Mouse (Mus musculus): ENCODE measurements at regions not wholly inside any gene's neighbourhood (a gene's known extent, or its start where the extent isn't known, plus 50 kb on each side); places are given as distances from the start of the nearest gene placed in this dataset.

DNA sequence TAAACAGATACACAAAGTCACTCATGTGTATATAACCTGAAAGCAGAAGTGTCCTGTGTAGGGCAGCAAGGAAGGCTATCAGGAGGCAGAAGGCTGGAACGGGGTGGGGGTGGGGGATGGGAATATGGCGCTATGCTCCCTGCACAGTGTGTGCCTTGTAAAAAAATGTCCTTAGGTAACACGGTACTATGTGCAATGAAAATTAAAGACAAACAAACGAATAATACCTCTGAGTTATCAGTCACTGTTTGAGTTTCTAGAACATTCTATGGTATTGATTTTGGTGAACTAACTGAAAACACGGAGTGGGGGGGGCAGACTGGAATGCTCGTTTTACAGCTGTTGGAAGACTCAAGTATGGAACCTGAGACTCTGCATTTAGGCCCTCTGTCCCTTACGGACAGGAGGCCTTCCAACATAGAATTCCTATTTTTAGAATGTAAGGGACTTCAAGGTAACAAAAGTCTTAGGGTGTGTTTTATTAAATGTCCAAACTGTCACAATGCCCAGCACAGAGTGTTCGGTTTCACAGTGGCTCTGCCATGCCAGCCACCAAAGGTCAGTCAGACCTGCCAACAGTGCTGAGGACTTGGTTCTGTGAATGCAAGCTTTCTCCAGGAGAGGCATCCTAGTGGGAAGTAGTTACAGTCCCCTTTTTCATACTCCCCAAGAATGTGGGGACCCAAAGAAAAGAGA is 240.6 kb downstream of the Ano6 start:
- WGBS = 73% methylated on average over 8 of the region's 8 CpGs
- no peak overlapping the region for H3K4me2 ChIP-seq
- H3K27ac ChIP-seq = no peak overlapping the region

DNA sequence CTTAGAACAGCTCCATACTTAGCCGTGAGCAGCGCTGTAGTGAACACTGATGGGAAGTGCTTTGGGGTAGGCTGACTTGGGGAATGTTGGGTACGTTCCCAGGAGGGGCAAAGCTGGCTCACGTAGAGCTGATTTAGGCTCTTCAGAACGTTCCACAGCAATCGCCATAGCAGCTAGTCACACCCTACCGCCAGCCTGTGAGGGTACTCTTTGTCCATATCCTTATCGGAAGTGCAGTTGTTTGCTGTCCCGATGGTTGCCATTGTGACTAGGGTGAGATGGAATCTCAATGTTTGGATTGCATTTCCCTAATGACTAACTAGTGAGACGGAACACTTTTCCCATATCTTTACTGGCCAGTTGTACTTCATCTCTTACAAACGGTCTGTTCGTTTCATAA is 244.6 kb downstream of the Ano6 start:
- no peaks in the 10 kb centered on the region for H3K4me1 ChIP-seq
- no peaks in the 10 kb centered on the region for H3K9me3 ChIP-seq (replicated peaks)
- H3K4me3 ChIP-seq (replicated peaks) = no peak overlapping the region
- H3K27me3 ChIP-seq = no peaks in the 10 kb centered on the region
- no peak overlapping the region for H3K4me2 ChIP-seq
- no peak overlapping the region for H3K9ac ChIP-seq
- H3K27ac ChIP-seq = no peak overlapping the region
- H3K36me3 ChIP-seq = no peaks in the 10 kb centered on the region
- no peak for ATAC-seq (replicated peaks; ENCODE audit: low FRiP score)
- 82% methylated on average over 12 of the region's 12 CpGs for WGBS

More for the DNA sequence above, 240.6 kb downstream of the Ano6 start:
- no peak for ATAC-seq (replicated peaks; ENCODE audit: low FRiP score)
- Histone ChIP-seq H3K36me3 (no peaks in the 10 kb centered on the region), H3K27me3 (no peaks in the 10 kb centered on the region), H3K9me3 (replicated peaks) (no peaks in the 10 kb centered on the region), H3K9ac (no peak overlapping the region), H3K4me1 (no peaks in the 10 kb centered on the region), H3K4me3 (replicated peaks) (no peak overlapping the region)

DNA sequence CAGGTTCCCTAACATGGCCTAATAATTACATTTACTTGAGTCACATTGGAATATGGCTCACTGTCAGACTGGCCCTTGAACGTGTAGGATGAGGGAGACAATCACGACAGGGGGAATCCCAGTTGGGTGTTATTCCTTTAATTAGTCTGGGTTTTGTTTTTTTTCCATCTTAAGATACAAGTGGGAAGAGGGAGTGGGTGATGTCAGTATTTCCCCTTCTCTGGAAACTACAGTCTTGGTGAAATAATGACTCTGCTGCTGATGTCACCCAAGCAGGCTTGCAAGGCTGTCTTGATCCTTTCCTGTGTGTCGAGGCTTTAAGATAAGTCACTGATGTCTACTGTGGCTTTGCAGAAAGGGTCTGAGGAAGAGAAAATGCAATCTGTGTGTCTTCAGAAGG is 241.8 kb upstream of the Arid2 start:
- Histone ChIP-seq H3K4me1 (no peaks in the 10 kb centered on the region), H3K27me3 (no peaks in the 10 kb centered on the region), H3K9ac (no peak overlapping the region), H3K4me2 (no peak overlapping the region), H3K4me3 (replicated peaks) (no peak overlapping the region), H3K36me3 (no peaks in the 10 kb centered on the region), H3K27ac (no peak overlapping the region), H3K9me3 (replicated peaks) (no peaks in the 10 kb centered on the region)
- WGBS = 58% methylated on average over 3 of the region's 3 CpGs
- no peak for ATAC-seq (replicated peaks; ENCODE audit: low FRiP score)

DNA sequence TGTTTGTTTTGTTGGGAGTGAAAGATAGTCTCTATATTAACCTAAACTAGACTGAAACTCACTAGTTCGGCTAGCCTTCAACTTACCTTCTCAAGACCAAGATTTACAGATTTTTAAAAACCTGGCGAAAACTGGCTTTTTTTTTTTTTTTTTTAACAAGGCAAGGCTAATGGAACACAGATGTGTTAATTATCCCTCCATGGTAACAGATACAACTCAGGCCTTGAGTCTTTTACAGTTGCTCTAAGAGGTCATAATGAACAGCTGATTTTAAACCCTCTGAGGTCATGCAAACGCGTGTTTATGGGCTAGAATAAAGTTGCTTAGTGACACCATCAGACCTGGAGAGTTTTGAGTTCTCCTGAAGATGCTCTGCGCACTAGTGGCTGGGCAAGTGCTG is 240.7 kb upstream of the Arid2 start:
- no peaks in the 10 kb centered on the region for H3K27me3 ChIP-seq
- H3K4me1 ChIP-seq = no peaks in the 10 kb centered on the region
- H3K27ac ChIP-seq = no peak overlapping the region
- no peaks in the 10 kb centered on the region for H3K9me3 ChIP-seq (replicated peaks)
- no peak for ATAC-seq (replicated peaks; ENCODE audit: low FRiP score)
- H3K4me2 ChIP-seq = no peak overlapping the region
- no peak overlapping the region for H3K4me3 ChIP-seq (replicated peaks)
- WGBS = 64% methylated on average over 5 of the region's 5 CpGs
- H3K9ac ChIP-seq = no peak overlapping the region
- no peaks in the 10 kb centered on the region for H3K36me3 ChIP-seq

DNA sequence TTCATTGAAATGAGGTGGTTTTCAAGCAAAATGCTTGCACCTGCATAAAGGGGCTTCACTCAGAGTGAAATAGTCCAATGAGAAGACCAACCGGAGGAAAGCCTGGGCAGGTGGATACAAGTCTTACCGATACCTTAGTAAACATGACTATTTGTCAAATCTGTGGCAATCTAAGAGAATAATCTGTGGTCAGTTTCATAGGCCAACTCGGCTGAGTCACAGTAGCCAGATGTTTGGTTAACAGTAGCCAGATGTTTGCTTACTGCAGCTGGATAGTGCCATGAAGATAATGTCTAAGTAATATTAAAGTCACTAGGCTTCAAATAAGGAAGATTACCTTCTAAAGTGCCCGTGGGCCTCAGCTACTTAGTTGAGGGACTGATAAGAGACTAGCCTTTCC is 236.9 kb upstream of the Arid2 start:
- ATAC-seq (replicated peaks; ENCODE audit: low FRiP score) = no peak
- H3K9me3 ChIP-seq (replicated peaks) = no peaks in the 10 kb centered on the region
- no peak overlapping the region for H3K4me2 ChIP-seq
- H3K36me3 ChIP-seq = no peaks in the 10 kb centered on the region
- 85% methylated on average over 4 of the region's 4 CpGs for WGBS
- no peak overlapping the region for H3K9ac ChIP-seq
- no peak overlapping the region for H3K4me3 ChIP-seq (replicated peaks)
- peaks cover 3% of the 10 kb centered on the region for H3K4me1 ChIP-seq
- H3K27ac ChIP-seq = no peak overlapping the region
- no peaks in the 10 kb centered on the region for H3K27me3 ChIP-seq

DNA sequence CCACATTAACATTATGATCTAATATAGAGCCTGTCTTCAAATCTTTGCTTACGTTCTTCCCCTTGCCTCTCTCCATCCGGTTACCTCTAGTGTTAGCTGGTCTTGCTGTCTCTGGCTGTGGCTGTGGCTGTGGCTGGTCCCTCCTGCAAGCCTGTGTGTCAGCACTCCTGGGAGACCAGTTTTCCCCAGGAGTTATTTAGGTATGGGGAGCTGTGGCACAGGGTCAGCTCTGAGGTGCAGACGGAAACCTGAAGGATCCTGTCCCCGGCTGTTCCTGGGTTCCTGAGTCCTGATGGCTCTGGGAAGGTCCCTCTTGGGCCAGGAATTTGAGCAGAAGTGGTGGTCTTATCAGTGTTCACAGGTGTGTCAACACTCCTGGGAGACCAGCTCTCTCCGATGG is 234.7 kb upstream of the Arid2 start:
- H3K27me3 ChIP-seq = no peaks in the 10 kb centered on the region
- no peak overlapping the region for H3K9ac ChIP-seq
- no peak overlapping the region for H3K27ac ChIP-seq
- no peaks in the 10 kb centered on the region for H3K9me3 ChIP-seq (replicated peaks)
- no peak overlapping the region for H3K4me3 ChIP-seq (replicated peaks)
- no peak for ATAC-seq (replicated peaks; ENCODE audit: low FRiP score)
- 87% methylated on average over 5 of the region's 5 CpGs for WGBS
- H3K4me2 ChIP-seq = no peak overlapping the region
- peaks cover 12% of the 10 kb centered on the region for H3K4me1 ChIP-seq
- H3K36me3 ChIP-seq = no peaks in the 10 kb centered on the region

DNA sequence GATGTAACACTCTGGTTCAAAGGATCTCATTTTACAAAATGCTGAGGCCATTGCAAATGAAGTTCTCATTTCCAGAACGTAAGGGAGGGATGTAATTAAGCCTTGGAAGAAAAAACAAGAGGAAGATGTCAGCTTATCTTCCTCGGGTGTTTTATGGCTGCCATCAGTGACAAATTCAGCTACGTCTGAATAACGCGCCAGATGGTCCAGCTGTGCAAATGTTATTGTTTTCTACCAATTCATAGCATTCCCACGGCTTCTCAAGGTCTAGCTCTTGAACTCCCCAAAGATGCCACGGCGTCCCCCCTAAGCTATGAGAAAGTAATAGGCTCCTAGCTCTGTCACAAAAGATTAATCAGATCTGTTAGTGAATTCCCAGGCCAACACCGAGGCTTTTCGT is 232.0 kb upstream of the Arid2 start:
- Histone ChIP-seq H3K27ac (peak overlapping the region; percentile 59), H3K4me1 (peaks cover 12% of the 10 kb centered on the region), H3K27me3 (no peaks in the 10 kb centered on the region), H3K36me3 (no peaks in the 10 kb centered on the region), H3K9ac (no peak overlapping the region), H3K9me3 (replicated peaks) (no peaks in the 10 kb centered on the region), H3K4me2 (peak overlapping the region; percentile 45), H3K4me3 (replicated peaks) (no peak overlapping the region)
- 21% methylated on average over 10 of the region's 10 CpGs for WGBS
- no peak for ATAC-seq (replicated peaks; ENCODE audit: low FRiP score)

DNA sequence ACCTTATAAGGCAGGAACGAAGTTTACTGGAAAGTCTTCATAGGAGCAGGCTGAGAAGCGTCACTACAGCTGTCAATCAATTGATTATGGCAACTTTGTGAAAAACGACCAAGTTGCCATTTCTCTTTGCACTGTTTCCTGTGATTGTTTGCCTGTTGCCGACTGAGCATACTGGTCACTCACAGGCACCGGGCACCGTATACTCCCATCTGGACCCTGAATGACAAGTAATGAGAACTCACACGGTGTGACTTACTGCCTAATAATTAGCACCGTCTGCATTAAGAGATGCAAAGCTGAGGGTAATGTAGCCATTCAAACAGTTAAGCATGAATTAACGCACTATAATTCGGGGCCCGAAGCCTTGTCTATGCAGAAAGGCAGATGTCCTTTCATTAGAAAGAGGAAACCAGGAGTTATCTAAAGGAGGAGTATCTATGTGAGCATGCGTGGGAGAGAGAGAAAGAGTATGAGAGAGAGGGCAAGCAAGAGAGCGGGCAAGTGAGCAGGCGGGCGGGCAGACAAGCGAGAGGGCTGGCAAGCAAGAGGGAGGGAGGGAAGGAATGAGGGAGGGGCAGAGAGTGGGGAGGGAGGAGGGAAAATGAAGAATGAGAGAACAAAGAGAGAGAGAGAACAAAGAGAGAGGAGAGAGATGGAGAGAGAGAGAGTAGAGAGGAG is 231.4 kb upstream of the Arid2 start:
- WGBS = 28% methylated on average over 16 of the region's 16 CpGs
- ATAC-seq (replicated peaks; ENCODE audit: low FRiP score) = peak; percentile 58; the same call in 1 of the 2 replicates

DNA sequence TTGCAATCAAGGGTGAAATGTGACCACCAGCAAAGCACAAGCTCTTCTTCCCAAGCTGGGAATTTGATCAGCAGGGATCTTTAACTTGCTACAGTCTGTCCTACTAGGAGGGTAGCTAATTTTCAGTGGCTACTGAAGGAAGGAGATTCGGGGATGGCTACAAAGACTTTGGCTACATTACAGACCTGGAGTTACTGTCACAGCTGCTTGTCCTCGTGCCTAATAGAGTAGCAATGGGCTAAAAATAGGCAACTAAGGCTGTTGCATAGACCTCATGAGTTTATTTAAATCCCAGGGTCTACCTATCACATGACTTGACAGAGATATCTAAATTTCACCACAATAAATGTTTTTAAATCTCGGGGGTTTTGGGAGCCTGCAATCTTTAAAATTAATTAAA is 227.7 kb upstream of the Arid2 start:
- Histone ChIP-seq H3K9me3 (replicated peaks) (no peaks in the 10 kb centered on the region), H3K27ac (no peak overlapping the region), H3K36me3 (no peaks in the 10 kb centered on the region), H3K4me2 (no peak overlapping the region), H3K9ac (no peak overlapping the region), H3K27me3 (no peaks in the 10 kb centered on the region), H3K4me1 (peaks cover 12% of the 10 kb centered on the region), H3K4me3 (replicated peaks) (no peak overlapping the region)
- WGBS = 62% methylated on average over 3 of the region's 3 CpGs
- ATAC-seq (replicated peaks; ENCODE audit: low FRiP score) = no peak

More for the DNA sequence above, 231.4 kb upstream of the Arid2 start:
- Histone ChIP-seq H3K27me3 (no peaks in the 10 kb centered on the region), H3K4me2 (peak overlapping the region; percentile 45), H3K36me3 (no peaks in the 10 kb centered on the region), H3K4me1 (peaks cover 12% of the 10 kb centered on the region), H3K27ac (peak overlapping the region; percentile 59), H3K9ac (no peak overlapping the region), H3K9me3 (replicated peaks) (no peaks in the 10 kb centered on the region), H3K4me3 (replicated peaks) (no peak overlapping the region)

DNA sequence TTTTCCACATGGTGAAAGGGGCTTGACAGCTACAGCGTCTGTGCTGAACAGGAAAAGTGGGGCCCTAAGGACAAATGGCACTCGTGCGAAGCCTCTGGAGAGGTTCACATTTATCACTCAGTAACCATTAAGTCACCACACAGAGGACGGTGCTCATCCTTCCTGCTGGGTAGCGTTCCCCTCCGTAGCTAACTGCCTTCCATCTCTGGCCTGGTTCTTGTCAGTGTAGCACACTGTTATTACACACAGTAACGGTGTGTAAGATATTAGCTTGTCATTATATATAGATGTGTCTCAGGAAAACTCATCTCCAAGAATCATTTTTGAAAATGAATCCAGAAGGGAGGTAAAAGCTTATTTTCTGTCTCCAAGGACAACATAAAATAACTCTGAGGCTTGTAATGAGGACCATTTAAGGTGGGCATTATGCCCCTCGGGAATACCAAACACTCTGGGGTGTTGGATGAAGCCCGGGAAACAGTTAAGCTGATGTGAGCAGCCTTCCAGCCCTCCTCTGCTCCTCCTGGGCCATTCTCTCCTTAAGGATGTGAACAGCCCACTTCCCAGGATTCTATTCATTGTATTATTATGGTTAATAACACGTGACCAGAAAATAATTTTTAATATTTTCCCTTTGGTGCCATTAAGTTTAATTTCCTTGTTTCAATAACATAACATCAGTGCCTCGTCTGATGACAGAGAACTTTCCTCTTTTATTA is 222.7 kb upstream of the Arid2 start:
- H3K4me3 ChIP-seq (replicated peaks) = no peak overlapping the region
- H3K36me3 ChIP-seq = no peaks in the 10 kb centered on the region
- 50% methylated on average over 11 of the region's 11 CpGs for WGBS
- H3K9me3 ChIP-seq (replicated peaks) = no peaks in the 10 kb centered on the region
- no peak for ATAC-seq (replicated peaks; ENCODE audit: low FRiP score)
- no peak overlapping the region for H3K9ac ChIP-seq
- H3K27me3 ChIP-seq = no peaks in the 10 kb centered on the region
- H3K4me2 ChIP-seq = no peak overlapping the region
- H3K27ac ChIP-seq = no peak overlapping the region
- H3K4me1 ChIP-seq = 0 out of 2 replicates have a peak, but pooled peaks cover 4% of the 10 kb centered on the region

DNA sequence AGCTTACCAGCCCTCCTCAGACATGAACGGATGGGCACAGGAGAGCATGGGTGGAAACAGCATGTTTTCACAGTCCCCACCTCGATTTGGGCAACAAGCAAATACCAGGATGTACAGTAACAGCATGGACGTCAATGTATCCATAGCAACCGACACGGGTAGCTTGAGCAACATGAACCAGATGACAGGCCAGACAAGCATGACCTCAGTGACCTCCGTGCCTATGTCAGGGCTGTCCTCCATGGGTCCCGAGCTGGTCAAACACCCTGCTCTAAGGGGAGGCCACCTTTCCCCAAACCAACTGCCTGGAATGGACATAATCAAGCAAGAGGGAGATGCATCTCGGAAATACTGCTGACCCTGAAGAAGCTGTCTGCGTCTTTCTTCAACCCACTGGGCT is 211.7 kb upstream of the Arid2 start:
- no peak overlapping the region for H3K4me2 ChIP-seq
- H3K9ac ChIP-seq = no peak overlapping the region
- 0 out of 2 replicates have a peak, but pooled peaks cover 2% of the 10 kb centered on the region for H3K4me1 ChIP-seq
- no peaks in the 10 kb centered on the region for H3K9me3 ChIP-seq (replicated peaks)
- no peak for ATAC-seq (replicated peaks; ENCODE audit: low FRiP score)
- peaks cover 8% of the 10 kb centered on the region; the same call in 1 of the 2 replicates for H3K27me3 ChIP-seq
- no peaks in the 10 kb centered on the region for H3K36me3 ChIP-seq
- 88% methylated on average over 9 of the region's 9 CpGs for WGBS
- no peak overlapping the region for H3K4me3 ChIP-seq (replicated peaks)
- no peak overlapping the region for H3K27ac ChIP-seq

DNA sequence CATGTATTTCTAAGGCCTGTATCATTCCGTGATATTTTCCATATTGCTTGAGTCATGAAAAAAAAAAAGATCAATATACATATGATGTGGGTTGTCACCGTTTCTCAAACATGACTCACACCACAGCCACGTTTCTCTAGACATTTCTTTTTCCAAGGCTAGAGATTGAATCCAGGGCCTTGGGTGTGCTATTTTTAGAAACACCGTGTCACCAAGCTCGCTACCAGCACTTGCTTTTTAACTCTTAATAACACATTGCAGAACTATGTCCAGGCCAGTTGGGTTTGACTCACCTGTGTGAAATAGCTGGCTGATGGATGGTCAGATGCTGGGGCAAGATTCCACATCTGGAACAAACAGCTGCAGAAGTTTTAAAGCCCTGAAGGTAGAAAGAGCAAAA is 209.6 kb upstream of the Arid2 start:
- no peaks in the 10 kb centered on the region for H3K36me3 ChIP-seq
- 54% methylated on average over 5 of the region's 5 CpGs for WGBS

More for the DNA sequence above, 209.6 kb upstream of the Arid2 start:
- Histone ChIP-seq H3K4me1 (peaks cover 10% of the 10 kb centered on the region), H3K9ac (no peak overlapping the region), H3K27me3 (peaks cover 8% of the 10 kb centered on the region; the same call in 1 of the 2 replicates), H3K4me3 (replicated peaks) (no peak overlapping the region), H3K9me3 (replicated peaks) (no peaks in the 10 kb centered on the region), H3K27ac (no peak overlapping the region), H3K4me2 (no peak overlapping the region)
- ATAC-seq (replicated peaks; ENCODE audit: low FRiP score) = no peak

All from kidney, embryonic 15.5 days (tissue).